Mouse (Mus musculus): ENCODE data around the gene Atat1.
A peak's percentile ranks its signal among the peaks of the same experiment; 100 is the strongest.
"Not testable (repeated sequence)": the region's sequence is repeated elsewhere in the genome, so short reads cannot be mapped to it uniquely, and the experiment has no call there.

Gene Atat1

DNA sequence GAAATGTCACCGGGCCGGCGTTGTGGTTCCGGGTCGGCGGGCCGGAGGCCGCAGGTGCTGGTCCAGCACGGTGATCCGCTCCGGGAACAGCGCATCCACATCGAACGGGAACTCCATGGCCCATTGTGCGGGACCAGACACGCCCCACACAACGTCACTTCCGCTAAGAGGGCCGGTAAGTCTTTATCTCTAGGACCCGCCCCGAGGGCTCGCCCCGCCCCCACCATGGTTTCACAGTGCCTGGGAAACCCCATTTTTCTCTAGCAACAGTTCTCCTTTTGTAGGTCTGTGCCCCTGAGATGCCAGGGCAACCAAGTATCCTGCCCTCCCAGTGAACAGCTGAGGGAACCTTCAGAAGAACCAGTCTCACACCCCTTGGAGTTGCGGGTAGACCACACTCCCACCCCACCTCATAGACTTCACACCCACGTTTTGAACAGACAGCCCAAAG is at the start of gene Atat1:
Atat1 (minus strand) TSS at position 157 of the 451 bp plus-strand sequence.
- DNase-seq (ENCODE audit: low read depth in 1 of 2, low spot score in 2 of 2), result peak; percentile 90 to 97

GRCm38 (mm10) chr17:35958533-35959223 is 48.8 kb upstream of the Atat1 start:
- DNase-seq (ENCODE audit: low read depth in 1 of 2, low spot score in 2 of 2), result no peak

- DNase-seq (ENCODE audit: low read depth in 1 of 2, low spot score in 2 of 2), result no peak
These were observed 44.8 kb upstream of the Atat1 start for GRCm38 (mm10) chr17:35954665-35955064.

- DNase-seq (ENCODE audit: low read depth in 1 of 2, low spot score in 2 of 2), result not testable (repeated sequence)
These were observed 42.7 kb upstream of the Atat1 start for GRCm38 (mm10) chr17:35952559-35952958.

DNA sequence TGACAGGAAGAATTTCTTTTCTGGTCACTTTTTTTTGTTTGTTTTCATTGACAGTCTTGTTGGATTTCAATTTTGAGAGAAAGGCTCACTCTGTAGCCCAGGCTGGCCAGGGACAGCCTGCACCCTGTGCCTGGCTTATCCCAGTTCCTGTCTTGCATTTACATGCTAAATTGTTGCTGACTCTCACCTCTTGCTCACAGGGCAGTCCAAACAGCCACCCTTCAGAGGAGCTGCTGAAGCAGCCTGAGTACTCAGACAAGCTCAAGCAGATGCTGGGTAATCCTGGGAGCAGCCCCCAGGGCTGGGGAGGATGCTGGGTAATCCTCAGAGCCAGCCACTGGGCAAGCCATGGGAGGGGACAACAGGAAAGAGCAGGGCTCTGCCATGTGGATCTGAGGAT is 41.1 kb upstream of the Atat1 start:
- not testable (repeated sequence) for DNase-seq (ENCODE audit: low read depth in 1 of 2, low spot score in 2 of 2)

- DNase-seq (ENCODE audit: low read depth in 1 of 2, low spot score in 2 of 2), result no peak
These were observed 30.1 kb upstream of the Atat1 start for GRCm38 (mm10) chr17:35939941-35940340.

GRCm38 (mm10) chr17:35939108-35939507 is 29.2 kb upstream of the Atat1 start:
- no peak for DNase-seq (ENCODE audit: low read depth in 1 of 2, low spot score in 2 of 2)

DNA sequence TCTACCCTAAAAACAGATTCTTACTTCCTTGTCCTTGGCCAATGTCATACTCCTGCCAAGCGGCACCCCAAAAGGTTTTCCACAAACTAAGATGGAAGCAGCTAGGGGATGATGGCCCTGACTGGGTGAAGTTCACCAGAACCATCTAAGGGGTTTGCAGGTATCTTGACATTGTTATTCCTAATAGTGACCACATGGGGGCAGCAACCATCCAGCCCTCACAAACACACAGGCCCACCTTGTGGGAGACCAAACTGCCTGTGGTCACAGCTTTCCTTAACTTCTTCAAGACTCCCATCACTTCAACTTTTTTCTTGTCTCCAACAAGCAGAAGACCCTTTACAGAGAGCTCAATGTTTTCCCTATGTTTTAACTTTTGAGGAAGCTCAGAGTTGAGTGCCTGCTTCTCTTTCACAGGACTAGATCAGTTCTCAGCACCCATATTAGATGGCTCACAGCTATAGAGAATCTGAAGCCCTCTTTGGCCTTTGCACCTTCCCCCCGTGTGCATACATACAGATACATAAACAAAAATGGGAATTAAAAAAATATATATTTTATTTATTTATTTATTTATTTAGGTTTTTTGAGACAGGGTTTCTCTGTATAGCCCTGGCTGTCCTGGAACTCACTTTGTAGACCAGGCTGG is 27.9 kb upstream of the Atat1 start:
- no peak for DNase-seq (ENCODE audit: low read depth in 1 of 2, low spot score in 2 of 2)

DNA sequence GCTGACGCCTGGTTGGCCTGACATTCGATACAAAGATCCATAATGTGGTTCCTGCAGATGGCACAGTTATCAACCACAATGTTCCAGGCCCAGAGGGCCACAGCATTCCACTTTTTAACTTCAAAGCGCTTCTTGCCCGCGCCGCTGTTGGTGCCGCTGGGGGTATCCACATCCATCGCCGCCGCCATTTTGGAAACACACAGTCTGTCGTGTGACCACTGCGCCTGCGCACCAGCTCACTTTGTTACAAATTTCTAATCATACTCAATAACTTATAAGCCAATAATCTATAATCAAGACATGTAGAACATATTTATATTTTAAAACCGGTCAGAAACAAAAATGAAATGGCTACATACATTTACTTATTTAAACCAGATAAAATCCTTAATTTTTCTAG is 25.9 kb upstream of the Atat1 start:
- not testable (repeated sequence) for DNase-seq (ENCODE audit: low read depth in 1 of 2, low spot score in 2 of 2)

GRCm38 (mm10) chr17:35932608-35933007 is 22.7 kb upstream of the Atat1 start:
- DNase-seq (ENCODE audit: low read depth in 1 of 2, low spot score in 2 of 2), result no peak

GRCm38 (mm10) chr17:35930627-35931026 is 20.8 kb upstream of the Atat1 start:
- no peak for DNase-seq (ENCODE audit: low read depth in 1 of 2, low spot score in 2 of 2)

- DNase-seq (ENCODE audit: low read depth in 1 of 2, low spot score in 2 of 2), result no peak
These were observed 19.7 kb upstream of the Atat1 start for GRCm38 (mm10) chr17:35929534-35929933.

DNA sequence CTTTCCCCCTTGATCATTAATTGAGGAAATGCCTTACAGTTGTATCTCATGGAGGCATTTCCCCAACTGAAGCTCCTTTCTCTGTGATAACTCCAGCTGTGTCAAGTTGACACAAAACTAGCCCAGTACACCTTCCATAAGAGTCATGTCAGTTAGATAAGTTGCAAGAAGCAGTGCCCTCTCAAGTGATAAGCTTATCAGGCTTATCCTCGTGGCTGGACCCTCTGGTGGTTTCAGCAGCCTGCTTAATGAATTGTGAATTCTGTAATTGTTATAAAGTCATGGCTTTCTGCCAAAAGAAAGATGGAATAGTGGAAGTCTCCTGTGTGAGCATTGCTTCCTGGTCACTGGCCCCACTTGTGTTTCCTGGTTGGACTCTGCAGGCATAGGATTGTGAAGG is 17.6 kb upstream of the Atat1 start:
- DNase-seq (ENCODE audit: low read depth in 1 of 2, low spot score in 2 of 2), result no peak

GRCm38 (mm10) chr17:35923281-35923680 is 13.4 kb upstream of the Atat1 start:
- DNase-seq (ENCODE audit: low read depth in 1 of 2, low spot score in 2 of 2), result no peak

DNA sequence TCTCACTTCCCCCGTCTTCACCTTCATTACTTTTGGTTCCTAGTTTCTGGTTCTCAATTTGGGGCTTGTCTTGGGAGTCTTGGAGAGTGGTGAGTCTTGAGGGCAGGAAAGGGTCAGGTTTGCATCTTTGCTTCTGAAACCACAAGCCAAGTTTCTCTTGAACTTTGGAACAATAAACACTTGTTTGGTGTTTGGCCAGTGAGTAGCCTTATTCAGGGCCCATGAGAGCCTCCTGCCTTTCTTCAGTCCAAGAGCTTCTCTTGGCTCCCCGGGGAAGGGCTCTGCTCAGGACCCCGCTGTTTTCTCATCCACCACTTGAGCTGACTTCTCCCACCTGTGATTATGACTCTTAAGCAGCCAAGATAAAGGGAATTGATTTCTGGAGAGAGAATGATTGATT is 12.7 kb upstream of the Atat1 start:
- no peak for DNase-seq (ENCODE audit: low read depth in 1 of 2, low spot score in 2 of 2)

DNA sequence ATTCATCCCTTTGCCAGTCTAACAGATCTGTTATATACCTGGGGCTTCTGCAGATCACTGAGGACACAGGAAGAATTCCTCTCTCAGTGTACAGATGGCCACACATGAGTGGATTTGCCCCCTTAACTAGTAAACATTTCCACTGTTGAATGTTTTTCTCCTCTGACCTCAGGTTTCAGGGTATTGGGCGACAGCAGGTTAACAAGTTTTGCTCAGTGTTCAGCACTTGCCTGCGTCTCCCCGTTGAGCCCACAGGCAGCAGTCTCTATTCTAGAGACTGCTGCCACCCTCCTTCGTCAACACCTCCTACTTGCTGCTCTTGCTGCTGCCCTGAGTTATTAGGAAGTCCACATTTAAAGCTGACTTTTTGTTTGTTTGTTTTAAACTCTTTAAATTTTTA is 11.8 kb upstream of the Atat1 start:
- no peak for DNase-seq (ENCODE audit: low read depth in 1 of 2, low spot score in 2 of 2)

GRCm38 (mm10) chr17:35920862-35921562 is 11.1 kb upstream of the Atat1 start:
- DNase-seq (ENCODE audit: low read depth in 1 of 2, low spot score in 2 of 2), result no peak

DNA sequence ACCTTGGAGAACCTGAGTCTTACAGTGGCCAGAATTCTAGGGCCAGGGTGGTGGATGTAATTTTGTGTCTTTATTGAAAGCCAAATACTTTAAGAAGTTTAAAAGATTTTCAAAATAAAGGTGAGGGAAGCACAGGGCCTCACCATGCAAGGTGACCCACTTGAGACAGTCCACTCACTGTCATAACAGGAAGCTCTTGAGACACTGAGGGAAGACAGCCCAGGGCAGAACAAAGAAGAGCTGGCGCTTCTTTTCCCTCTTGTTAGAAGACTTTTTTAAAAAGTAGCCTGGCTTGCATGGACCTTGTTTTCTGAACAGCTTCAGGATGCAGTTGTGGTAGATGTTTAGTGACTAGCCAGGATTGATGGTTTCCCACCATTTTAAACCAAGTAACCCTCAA is 10.5 kb upstream of the Atat1 start:
- DNase-seq (ENCODE audit: low read depth in 1 of 2, low spot score in 2 of 2), result no peak

GRCm38 (mm10) chr17:35919864-35920301 is 10.0 kb upstream of the Atat1 start:
- DNase-seq (ENCODE audit: low read depth in 1 of 2, low spot score in 2 of 2), result no peak

DNA sequence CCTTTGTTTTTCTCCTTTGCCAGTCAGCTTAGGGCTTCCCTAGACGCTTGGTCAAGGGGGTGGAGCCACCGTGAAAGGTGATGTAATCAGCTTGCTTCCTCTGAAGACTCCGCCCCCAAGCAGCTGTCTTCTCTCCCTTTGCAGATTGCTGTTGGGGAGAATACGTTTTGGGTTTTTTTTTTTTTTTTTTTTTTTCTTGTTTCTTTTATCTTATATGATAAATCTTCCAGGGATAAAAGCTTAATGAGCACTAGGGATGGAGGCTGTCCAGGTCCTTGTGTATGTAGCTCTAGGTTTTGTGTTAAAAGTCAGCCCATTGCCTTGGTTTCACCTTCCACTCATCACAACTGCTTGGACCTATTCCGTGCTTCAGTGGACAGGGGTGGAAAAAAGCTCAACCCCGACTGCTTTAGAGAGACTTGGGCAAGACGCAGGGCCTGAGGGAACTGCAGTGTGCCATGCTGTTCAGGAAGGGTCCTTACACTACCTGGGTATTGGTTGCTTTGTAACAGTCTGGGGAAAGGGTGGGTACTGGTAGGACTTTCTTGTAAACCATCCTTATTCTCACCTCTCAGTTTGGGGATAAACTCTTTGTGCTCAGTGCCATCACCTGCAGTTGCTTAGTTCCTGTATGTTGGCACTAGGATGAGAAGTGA is 9.3 kb upstream of the Atat1 start:
- peak; percentile 83 to 89 for DNase-seq (ENCODE audit: low read depth in 1 of 2, low spot score in 2 of 2)

GRCm38 (mm10) chr17:35918276-35919059 is 8.6 kb upstream of the Atat1 start:
- DNase-seq (ENCODE audit: low read depth in 1 of 2, low spot score in 2 of 2), result peak in 1 of 2 experiments; percentile 31
